Mouse (Mus musculus) left cerebral cortex, adult 2 months (tissue): Measurements from ENCODE around the gene Tmtc1. TPM values are rescaled to one million over a fixed set of nuclear protein-coding genes. Genes with fewer than 3 reads are reported as not detected.

Experiments used
- DNase-seq, 2 experiments: peaks; one replicate each; pipeline ENCODE4 v3.0.0; 2021 to 2022; ENCODE audit warnings: low spot score in 2 of 2, mixed read lengths in 1 of 2; ENCODE audit errors: extremely low spot score in 1 of 2
- H3K27ac ChIP-seq: fragments of 200-600 bp; 2 replicates; pipeline ENCODE4 v1.8.1; 2022
- H3K4me3 ChIP-seq: fragments of 200-600 bp; 2 replicates; pipeline ENCODE4 v1.8.1; 2022
- CTCF ChIP-seq: fragments of 200-600 bp; IDR thresholded peaks from 2 replicates; pipeline ENCODE4 v1.8.1; 2022; ENCODE audit warnings: antibody characterized with exemption, mild to moderate bottlenecking, moderate library complexity
- intact Hi-C: fragments of 180-260 bp; cut with DNase I; formaldehyde crosslinking; loops from one replicate; pipeline ENCODE4 v1.15.1; 2025
- long read RNA-seq, 2 experiments: library from polyadenylated mRNA; stranded (forward); transcript quantifications; one replicate each; pipeline ENCODE4 v2.0.0; 2021; ENCODE audit warnings: borderline mapping rate in 2 of 2
- total RNA-seq, 2 experiments: library from RNA; stranded (reverse); gene quantifications; 2 replicates each; pipeline ENCODE4 v1.2.3; 2021

Tmtc1 gene
- total RNA-seq = 10 to 100 TPM; 58.7 to 60.1 TPM
- long read RNA-seq, experiment 1, full-length matches to known transcripts = 17 of 30 reads
- long read RNA-seq, experiment 1, partial matches to known transcripts = 8 of 30 reads
- long read RNA-seq, experiment 1, other reads (novel, unspliced or antisense) = 5 of 30 reads
- long read RNA-seq, experiment 2, full-length matches to known transcripts = 7 of 15 reads
- long read RNA-seq, experiment 2, partial matches to known transcripts = 2 of 15 reads
- long read RNA-seq, experiment 2, other reads (novel, unspliced or antisense) = 6 of 15 reads

DNA sequence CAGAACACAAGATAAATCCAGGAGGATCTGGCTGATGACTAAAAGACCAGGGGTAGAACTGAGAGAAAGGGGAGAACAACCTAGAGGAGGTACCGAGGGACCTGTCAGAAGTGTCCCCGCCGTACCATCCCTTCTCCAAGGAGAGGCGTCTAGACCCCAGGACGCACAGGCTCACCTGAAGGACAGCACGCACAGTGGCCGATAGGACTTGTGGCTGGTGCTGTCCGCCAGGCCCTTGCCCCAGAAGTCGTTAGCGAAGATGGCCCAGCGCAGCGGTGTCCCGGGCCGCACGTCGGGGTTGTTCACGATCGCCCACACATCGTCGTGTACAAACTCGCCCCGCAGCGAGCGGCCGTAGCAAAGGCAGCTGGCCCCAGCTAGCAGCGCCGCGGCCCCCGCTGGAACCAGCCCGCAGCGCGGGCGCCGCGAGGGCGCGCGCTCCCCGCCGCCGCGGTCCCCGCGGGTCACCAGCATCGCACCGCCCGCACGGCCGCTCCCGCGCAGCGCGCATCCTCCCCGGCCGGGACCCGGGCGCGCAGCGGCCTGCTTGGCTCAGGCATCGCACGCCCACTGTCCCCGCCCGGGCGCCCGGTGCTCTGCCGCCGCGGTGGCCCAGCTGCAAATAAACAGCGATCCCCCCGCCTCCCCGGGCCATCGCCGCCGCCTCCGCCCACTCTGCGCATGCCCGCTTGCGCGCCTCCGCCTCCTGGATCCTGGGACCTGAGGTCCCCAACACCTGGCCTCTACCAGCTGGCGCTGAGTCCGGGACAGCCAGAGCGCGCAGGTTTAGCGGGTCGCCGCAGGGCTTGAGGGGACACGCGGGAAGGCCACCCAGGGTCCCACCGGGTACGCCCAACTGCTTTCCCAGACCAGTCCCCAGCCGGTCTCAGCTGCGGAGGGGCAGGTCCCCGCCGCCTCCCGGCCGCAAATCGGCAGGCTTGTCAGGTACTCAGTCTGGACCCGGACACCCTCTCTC, at the start of gene Tmtc1:
Tmtc1 (minus strand) TSS at position 664 of the 976 bp plus-strand sequence.
- TF ChIP-seq CTCF = no peak
- DNase-seq = peak; percentile 71 to 78
- peak within 1 kb of the TSS; percentile 89 for H3K27ac ChIP-seq
- peak within 1 kb of the TSS; percentile 85 for H3K4me3 ChIP-seq
- intact Hi-C loops = loop anchor here (1.0 to 5.0 kb wide), 7 partner anchors 99 to 308 kb away; partner anchors contain the start of gene Ergic2

DNA sequence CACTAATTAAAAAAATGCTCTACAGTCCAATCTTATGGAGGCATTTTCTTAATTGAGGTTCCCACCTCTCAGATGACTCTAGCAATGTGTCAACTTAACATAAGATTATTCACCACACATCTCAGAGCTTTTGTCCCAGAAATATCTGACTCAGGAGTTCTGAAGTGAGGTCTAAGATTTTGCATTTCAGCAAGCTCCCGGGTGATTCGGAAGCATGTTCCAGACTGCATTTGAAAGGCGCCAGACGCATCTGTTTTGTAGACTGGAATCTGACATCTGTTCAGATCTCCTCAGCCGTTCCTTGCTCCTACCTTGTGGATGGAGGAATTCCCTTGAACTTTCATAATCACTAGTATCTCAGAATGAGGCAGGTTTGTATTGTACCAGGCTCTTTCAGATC, 47.7 kb upstream of the Tmtc1 start:
- no peak for TF ChIP-seq CTCF
- H3K4me3 ChIP-seq = no peak overlapping the region
- intact Hi-C loops = loop anchor here (5.0 kb wide), 1 partner anchor 35 kb away; no protein-coding TSS in a partner anchor
- no peak for DNase-seq
- no peak overlapping the region for H3K27ac ChIP-seq

DNA sequence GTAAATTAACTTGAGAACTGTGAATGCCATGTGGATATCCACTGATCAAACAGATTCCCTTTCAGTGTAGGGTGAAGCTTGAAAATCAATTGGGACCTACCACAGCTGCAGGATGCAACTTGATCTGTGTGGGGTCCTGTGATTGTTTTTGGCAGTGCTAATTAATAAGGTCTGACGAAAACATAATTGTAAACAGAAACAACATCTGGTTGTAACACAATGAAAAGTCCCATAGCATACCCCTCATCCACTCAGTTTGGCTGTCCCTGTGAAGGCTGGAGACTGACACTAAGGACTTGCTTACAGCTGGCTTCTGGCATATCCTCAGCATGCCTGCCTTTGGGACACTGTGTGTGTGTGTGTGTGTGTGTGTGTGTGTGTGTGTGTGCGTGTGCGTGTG, 42.6 kb upstream of the Tmtc1 start:
- H3K27ac ChIP-seq = no peak overlapping the region
- DNase-seq = no peak
- intact Hi-C loops = no loop called here
- no peak for TF ChIP-seq CTCF
- H3K4me3 ChIP-seq = no peak overlapping the region

DNA sequence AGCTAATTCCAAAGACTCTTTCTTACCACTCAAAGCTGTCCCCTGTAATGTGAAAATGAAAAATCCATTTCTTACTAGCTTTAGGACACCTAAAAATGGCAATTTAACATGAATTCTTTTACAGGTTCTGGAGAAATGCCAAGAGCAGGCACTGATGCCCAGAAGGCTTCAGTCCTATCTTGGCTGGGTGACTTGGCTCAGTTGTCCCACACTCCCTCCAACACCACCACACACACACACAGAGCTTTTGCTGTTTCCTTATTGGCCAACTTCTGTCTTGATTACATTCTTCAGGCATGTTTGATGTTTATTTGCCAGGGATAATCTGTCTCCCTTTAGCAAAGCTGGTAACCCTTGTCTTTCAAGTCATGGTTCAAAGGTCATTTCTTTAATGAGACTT, 37.7 kb upstream of the Tmtc1 start:
- TF ChIP-seq CTCF = no peak
- no peak for DNase-seq
- no peak overlapping the region for H3K27ac ChIP-seq
- no peak overlapping the region for H3K4me3 ChIP-seq
- intact Hi-C loops = no loop called here

DNA sequence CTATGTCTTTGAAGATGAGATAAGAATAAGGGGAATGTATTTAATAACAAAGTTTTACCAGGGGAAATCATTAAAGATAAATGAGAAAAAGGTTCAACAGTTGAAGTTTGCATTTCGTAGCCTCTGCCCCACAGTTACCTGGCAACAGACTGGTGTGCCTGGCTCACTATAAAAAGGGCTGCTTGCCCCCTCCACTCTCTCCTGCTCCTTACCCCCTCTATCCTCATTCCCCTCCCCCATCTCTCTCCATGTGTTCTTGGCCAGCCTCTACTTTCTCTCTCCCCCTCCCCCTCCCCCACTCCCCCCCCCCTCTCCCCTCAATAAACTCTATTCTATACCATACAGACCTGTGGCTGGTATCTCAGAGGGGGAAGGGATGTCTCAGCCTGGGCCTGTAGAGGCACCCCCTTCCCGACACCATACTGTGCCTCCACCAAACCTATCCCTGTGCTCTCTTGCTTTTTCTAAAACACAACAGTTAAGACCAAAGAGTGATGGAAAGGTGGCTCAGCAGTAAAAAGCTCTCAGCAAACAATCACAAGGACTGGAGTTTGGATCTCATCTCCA, 35.6 kb upstream of the Tmtc1 start:
- DNase-seq = no peak
- H3K4me3 ChIP-seq = no peak overlapping the region
- intact Hi-C loops = no loop called here
- H3K27ac ChIP-seq = no peak overlapping the region
- TF ChIP-seq CTCF = no peak

DNA sequence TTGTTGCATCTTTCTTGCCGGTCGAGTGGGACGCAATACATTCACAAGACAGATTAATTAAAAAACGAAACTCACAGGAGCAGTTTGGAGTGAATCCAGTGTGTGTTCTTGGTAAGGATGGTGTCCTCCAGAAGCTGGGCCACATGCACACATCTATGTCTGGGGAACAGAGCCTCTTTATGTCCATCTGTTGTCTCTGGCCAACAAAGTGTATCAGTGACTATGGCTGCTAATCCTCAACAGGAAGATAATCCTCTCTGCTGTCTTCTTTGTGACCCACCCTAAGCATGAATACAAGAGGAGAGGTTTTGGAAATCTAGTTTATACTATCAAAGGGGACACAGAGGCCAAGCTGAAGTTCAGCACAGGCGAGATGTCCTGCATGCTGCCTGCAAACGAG, 34.2 kb upstream of the Tmtc1 start:
- DNase-seq = no peak
- Histone ChIP-seq H3K4me3 (no peak overlapping the region), H3K27ac (no peak overlapping the region)
- TF ChIP-seq CTCF = no peak
- intact Hi-C loops = no loop called here

DNA sequence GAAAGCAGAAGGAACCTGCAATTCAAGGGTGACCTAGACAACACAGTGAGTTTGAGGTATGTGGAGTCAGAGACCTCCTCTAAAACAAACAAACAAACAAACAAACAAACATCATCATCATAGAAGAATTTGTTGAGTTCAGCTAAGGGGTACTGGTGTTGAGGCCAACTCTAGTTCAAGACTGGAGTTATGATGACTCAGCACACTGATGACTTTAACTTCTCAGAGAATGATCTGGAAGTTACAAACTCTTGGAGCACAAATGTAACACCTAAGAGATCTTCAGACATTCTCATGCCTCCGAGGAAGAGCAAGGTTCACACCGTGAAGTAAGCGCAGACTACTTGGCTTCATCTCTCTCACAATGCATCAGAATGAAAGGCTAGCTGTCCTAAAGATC, 28.1 kb upstream of the Tmtc1 start:
- Histone ChIP-seq H3K27ac (no peak overlapping the region), H3K4me3 (no peak overlapping the region)
- intact Hi-C loops = no loop called here
- no peak for DNase-seq
- TF ChIP-seq CTCF = no peak

DNA sequence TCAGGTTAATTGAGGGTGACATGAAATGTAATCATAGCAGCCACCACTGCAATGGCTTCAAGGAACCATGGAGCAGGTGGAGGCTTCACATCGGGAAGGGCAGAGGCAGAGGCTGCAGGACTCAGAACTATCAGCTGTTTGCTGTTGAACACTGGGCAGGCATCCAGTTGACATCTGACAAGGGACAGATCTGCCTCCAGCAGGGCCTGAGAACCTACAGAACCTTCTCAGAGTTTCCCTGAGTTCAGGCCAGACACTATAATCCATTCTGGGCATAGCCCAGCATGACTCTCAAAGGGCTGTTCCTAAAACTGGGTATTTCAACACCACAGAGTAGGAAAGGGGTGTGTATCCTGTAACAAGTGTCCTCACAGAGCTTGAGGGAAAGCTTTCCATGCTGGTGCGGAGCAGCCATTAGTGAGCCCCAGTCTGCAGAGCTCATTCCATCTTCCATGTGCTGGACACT, 23.8 kb upstream of the Tmtc1 start:
- intact Hi-C loops = no loop called here
- no peak overlapping the region for H3K27ac ChIP-seq
- TF ChIP-seq CTCF = no peak

DNA sequence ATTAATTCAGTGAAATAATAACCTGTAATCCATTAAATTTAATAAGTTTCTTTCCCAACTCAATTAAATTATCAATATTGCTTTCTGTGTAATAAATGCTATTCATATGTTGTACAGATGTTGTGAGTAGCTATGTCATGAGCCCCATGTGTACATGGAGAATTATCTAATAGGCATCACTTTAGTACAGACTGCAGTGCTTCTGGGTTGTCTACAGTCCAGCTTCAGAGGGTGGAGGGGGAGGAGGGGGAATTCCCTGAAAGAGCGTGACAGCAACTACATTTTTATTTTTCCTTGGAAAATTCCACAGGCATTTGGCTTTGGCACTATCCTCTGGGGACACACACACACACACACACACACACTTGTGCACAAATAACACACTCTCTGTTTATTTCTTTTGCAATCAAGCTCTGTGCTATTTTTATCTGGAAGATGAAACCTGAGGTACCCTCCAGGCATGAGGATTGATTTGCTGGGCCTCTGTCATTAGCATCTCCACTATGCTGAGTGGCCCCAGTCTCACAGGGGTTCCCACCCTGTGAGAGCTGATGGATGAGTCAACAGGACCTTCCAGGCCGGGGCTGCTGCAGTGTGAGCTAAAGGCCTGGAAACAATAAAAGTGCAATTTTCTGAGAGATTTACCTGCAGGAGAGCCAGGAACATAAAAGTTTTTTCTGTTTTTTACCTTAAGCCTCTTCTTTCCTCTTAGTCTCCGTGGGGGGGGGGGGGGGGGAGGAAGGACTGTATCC, 23.2 kb upstream of the Tmtc1 start:
- Histone ChIP-seq H3K27ac (no peak overlapping the region), H3K4me3 (no peak overlapping the region)
- no peak for DNase-seq
- TF ChIP-seq CTCF = no peak
- intact Hi-C loops = no loop called here

More for the DNA sequence above, 23.8 kb upstream of the Tmtc1 start:
- no peak overlapping the region for H3K4me3 ChIP-seq
- no peak for DNase-seq

DNA sequence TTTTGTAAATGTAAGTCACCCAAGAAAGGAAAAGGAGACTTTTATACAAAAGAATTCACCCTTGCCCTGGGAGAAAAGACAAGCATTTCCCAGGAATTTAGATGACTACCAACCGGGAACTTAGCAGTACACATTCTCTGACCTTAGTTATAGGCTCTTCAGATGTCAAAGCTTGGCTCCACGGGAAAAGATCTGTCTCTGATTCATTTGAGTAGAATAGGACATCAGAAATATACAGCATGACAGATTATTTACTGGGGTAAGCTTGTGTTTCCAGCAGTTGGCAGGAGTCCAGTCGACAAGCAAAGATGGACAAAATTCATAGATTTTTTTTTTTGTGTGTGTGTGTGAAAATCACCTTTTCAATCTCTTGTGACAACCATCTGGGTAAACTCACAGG, 15.4 kb upstream of the Tmtc1 start:
- no peak for TF ChIP-seq CTCF
- no peak for DNase-seq
- H3K27ac ChIP-seq = no peak overlapping the region
- no peak overlapping the region for H3K4me3 ChIP-seq
- intact Hi-C loops = loop anchor here (5.0 kb wide), 1 partner anchor 33 kb away; no protein-coding TSS in a partner anchor

DNA sequence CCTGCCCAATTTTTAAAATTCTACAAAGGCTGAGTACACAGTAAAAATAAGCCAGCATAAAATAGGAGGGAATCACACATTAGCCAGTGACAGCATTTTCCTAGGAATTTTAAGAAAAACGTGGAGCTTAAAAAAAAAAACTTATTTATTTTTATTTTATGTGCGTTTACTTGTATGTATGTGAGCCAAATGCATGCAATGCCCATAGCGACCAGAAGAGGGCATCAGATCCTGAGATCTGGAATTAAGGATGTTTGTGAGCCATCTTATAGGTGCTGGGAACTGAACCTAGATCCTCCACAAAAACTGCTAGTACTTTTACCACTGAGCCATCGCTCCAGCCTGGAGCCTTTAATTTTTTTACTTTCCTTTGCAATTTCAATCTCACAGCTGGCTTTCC, 11.3 kb upstream of the Tmtc1 start:
- H3K4me3 ChIP-seq = no peak overlapping the region
- intact Hi-C loops = loop anchor here (5.0 kb wide), 1 partner anchor 37 kb away; no protein-coding TSS in a partner anchor
- peak; percentile 29 for TF ChIP-seq CTCF
- H3K27ac ChIP-seq = no peak overlapping the region
- no peak for DNase-seq
